Mouse (Mus musculus): Measurements from ENCODE around the gene Ipo7. TPM values are rescaled to one million over a fixed set of nuclear protein-coding genes. Genes with fewer than 3 reads are reported as not detected.

The Ipo7 gene
- polyA plus RNA-seq, 1 experiment from 2014 or later = 12.7 TPM

GRCm38 (mm10) chr7:110105041-110105440 lies 87.0 kb downstream of the Ipo7 start:
- no peak overlapping the region for H3K9ac ChIP-seq (replicated peaks; ENCODE audit: low read depth)
- H3K27me3 ChIP-seq (replicated peaks; ENCODE audit: insufficient read depth, low read length) = no peaks in the 10 kb centered on the region
- no peaks in the 10 kb centered on the region for H3K36me3 ChIP-seq (ENCODE audit: insufficient read depth, low read length)
- H3K4me3 ChIP-seq (ENCODE audit: low read depth, low read length) = no peak overlapping the region
- no peak overlapping the region for H3K27ac ChIP-seq (ENCODE audit: low read length)
- DNase-seq (ENCODE audit: low spot score) (no peak), ATAC-seq (no peak)
- no peak overlapping the region for H3K4me2 ChIP-seq (replicated peaks; ENCODE audit: low read depth, low read length)
- no peaks in the 10 kb centered on the region for H3K4me1 ChIP-seq (ENCODE audit: insufficient read depth, low read depth, low read length)
- WGBS = 83% methylated on average over 5 of the region's 5 CpGs
- no peak for TF ChIP-seq CTCF (IDR thresholded peaks at IDR 0.05)
- no peaks in the 10 kb centered on the region for H3K9me3 ChIP-seq (ENCODE audit: low read length)

Other genes with a start within 250 kb of the Ipo7 start
- gene Nrip3, start 236.2 kb upstream of the Ipo7 start, polyA plus RNA-seq (2015; fragmentation: Nextera tagmentation; extraction: Ambion mirVana) = 0.57 and 0.58 TPM in 2 replicates
- gene Scube2, start 152.6 kb upstream of the Ipo7 start, polyA plus RNA-seq (2015; fragmentation: Nextera tagmentation; extraction: Ambion mirVana) = 14.9 TPM in 2 replicates
- 36.4 and 40.1 TPM in 2 replicates for gene Dennd5a, start 57.8 kb upstream of the Ipo7 start, polyA plus RNA-seq (2015; fragmentation: Nextera tagmentation; extraction: Ambion mirVana)
- 71.9 and 75.3 TPM in 2 replicates for gene Tmem41b, start 31.3 kb upstream of the Ipo7 start, polyA plus RNA-seq (2015; fragmentation: Nextera tagmentation; extraction: Ambion mirVana)
- gene Zfp143, start 42.9 kb downstream of the Ipo7 start, polyA plus RNA-seq (2015; fragmentation: Nextera tagmentation; extraction: Ambion mirVana) = 10.6 and 12.1 TPM in 2 replicates
- 7.9 and 8.6 TPM in 2 replicates for gene Wee1, start 103.8 kb downstream of the Ipo7 start, polyA plus RNA-seq (2015; fragmentation: Nextera tagmentation; extraction: Ambion mirVana)
- gene Swap70, start 203.4 kb downstream of the Ipo7 start, polyA plus RNA-seq (2015; fragmentation: Nextera tagmentation; extraction: Ambion mirVana) = 38.4 and 38.9 TPM in 2 replicates

Data from lung, postnatal 0 days (tissue).